Mouse (Mus musculus) adrenal gland, postnatal 36 days (tissue): Measurements from ENCODE around the gene Baz2b. TPM values are rescaled to one million over a fixed set of nuclear protein-coding genes. Genes with fewer than 3 reads are reported as not detected.
A peak's percentile ranks its signal among the peaks of the same experiment; 100 is the strongest.

Source experiments
- DNase-seq, 2 experiments: peaks; one replicate each; pipeline ENCODE4 v3.0.0; 2021; ENCODE audit warnings: mixed read lengths in 1 of 2
- long read RNA-seq, 2 experiments: library from polyadenylated mRNA; stranded (forward); transcript quantifications; one replicate each; pipeline ENCODE4 v2.0.0; 2021; ENCODE audit warnings: borderline sequencing depth in 2 of 2
- total RNA-seq, 2 experiments: library from RNA; stranded (reverse); gene quantifications; 2 replicates each; pipeline ENCODE4 v1.2.3; 2021

The Baz2b gene
- 10 to 100 TPM; 68.9 to 75.9 TPM for total RNA-seq
- long read RNA-seq, experiment 1, transcript Baz2b-205 (2 exons, 406 nt): major isoform, 7 of 26 reads
- long read RNA-seq, experiment 1, partial matches to known transcripts: 1 of 26 reads
- long read RNA-seq, experiment 1, other reads (novel, unspliced or antisense): 15 of 26 reads
- long read RNA-seq, experiment 2, partial matches to known transcripts: 0 of 6 reads
- long read RNA-seq, experiment 2, other reads (novel, unspliced or antisense): 2 of 6 reads

DNA sequence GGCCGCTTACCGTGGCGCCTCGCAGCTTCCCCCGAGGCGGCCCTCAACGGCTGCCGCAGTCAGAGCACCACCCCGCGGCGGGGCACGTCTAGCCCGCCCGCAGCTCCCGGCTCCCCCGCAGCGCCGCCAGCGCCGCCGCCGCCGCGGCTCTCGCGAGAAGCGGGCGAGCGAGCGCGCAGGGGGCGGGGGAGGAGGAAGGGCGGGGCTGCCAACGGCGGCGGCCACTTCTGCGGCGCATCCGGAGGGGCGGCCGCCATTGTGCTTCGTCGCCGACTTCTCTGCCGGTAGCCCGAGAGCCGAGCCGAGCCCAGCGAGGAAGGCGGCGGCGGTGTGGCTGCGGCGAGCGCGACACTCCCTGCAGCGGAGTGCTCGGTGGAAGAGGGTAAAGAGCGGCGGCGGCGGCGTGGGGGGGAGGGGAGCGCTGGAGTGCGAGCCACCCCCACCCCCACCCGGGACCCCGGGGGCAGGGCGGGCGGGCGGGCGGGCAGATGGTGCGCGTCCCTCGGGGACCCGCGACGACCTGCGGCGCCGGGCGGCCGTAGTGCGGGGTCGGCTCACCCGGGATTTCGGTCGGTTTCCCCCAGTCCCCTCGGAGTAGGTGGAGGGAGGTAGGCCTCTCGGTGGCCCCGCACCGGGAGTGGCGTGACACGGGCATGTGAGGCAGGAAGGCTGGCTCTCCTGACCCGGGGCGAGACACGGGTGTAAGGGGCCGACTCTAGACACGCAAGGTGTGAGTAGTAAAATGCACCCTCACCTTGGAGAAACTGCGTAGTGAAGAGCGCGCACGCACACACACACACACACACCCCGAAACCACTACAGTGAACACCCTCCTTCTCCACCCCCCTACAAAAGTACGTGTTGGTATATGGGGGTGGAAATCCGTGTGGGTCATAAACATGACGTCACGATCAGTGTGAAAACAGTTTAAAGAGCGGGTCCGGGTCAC is at the start of gene Baz2b, which contains the start of gene March7:
Gene Baz2b, minus strand, starts transcription at position 137 of the 949 bp plus-strand sequence.
Gene March7, plus strand, starts transcription at position 185 of the 949 bp plus-strand sequence.
- peak; percentile 91 to 95 for DNase-seq

DNA sequence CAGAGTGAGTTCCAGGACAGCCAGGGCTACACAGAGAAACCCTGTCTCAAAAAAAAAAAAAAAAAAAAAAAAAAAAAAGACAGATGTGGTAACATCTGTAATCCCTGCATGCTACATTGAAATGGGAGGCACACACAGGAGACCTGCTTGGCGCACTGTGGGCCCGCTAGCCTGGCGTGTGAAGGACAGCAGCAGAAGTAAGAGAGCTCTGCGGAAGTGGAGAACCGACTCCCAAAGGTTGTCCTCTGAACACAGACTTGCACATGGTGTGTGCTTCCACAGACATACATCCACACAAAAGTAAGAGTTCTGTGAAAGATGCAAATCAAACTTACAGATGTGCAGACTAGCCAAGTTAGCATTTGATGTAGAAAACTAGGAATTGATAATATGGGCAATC is 49.5 kb upstream of the Baz2b start:
- no peak for DNase-seq

DNA sequence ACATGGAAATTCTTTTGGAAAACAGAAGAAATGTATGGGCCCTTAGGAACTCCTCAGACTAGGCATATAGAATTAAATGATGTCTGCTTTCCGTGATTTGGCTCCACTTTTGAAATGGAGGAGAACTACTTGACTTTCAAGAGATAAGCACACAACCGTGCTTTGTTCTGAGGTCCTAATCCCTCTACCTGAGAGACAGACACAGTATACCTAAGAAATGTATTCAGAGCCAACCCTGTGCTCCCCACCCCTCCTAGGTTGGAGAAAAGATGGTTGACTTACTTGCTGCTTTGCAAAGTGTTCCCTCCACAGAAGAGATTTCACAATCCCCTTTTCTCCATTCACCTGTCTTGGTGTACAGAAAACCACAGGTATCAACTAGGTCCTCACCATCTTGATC is 47.1 kb upstream of the Baz2b start:
- no peak for DNase-seq

DNA sequence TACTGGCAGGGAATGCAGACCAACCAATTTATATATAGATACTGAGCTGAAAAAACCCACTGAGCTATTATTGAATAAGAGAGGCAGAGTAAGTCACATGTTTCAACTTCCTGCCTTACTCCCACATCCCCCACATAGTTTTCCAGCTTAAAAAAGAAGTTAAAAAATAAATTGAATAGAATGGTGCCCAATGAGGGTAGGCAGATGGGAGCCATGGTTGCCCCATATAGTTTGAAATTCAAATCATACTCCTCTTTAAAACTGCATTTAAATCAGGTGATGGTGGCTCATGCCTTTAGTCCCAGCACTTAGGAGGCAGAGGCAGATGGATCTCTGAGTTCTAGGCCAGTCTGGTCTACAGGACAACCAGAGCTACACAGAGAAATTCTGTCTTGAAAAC is 43.9 kb upstream of the Baz2b start:
- no peak for DNase-seq

DNA sequence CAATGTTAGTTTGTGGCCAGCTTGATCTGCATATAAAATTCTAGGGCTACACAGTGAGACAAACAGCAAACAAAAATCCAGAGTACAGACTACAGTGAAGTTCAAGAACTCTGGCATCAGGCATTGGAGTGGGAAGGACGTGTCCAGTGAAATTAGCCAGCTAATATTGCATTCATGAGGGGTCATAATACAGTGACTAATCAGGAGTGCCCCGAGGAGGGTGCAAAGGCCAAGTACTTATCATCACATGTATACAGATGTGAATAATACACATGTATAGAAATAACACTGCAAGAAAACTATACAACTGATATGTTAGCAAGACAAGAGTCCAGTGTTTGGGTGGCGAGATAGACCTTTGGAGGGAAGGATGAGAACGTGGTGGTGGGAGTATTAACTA is 43.1 kb upstream of the Baz2b start:
- no peak for DNase-seq

DNA sequence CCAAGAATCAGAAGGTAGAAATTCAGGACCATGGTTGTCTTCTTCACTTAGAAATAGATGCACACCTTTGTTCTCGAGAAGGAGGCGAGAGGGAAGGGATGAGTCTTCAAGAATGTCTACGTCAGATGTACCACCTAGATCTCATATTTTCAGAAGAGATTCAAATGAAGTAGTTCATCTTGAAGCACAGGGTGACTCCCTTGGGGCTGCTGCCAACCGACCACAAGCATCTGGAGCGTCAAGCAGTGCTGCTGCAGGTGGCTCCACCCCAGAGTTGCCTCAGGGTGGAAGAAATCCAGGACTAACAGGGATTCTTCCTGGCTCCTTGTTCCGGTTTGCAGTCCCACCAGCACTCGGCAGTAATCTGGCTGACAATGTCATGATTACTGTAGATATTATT is 24.9 kb upstream of the Baz2b start:
- DNase-seq: no peak

DNA sequence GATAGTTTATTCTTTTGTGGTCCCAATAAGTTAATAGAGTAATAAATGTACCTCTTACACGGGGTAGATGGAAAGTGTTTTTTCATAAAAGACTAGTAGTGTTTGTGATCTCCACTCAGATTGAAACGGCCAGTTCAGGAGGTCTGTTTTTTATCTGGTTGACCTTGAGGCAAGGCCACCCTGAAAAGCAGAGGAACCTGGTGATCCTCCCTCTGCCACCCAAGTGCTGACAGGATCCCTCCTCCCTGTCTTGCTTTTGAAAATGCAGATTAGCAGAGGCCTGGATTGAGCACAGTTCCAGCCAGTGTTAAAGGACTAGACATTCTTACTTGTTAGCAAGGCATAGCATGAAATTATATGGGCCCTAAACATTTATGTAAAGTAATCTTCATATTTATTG is 23.5 kb upstream of the Baz2b start:
- DNase-seq: peak; percentile 38 to 61

DNA sequence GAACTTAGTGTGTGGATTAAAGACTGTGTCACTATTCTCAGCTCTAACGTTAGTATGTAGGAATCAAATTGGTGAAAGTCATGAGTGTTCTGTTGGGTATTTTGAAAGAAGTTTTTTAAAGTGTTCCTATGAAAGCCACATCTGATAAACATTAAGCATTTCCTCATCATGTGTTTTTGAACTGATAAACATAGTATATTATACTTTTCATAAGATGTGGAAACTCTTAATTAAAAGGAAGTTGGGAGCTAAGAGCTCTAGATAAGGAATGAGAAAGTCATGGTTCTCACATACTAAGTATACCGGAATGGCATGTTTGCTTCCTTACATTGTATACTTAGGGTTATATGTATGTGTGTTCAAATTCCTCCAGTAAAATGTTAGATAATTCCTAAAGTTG is 20.7 kb upstream of the Baz2b start:
- DNase-seq: no peak

DNA sequence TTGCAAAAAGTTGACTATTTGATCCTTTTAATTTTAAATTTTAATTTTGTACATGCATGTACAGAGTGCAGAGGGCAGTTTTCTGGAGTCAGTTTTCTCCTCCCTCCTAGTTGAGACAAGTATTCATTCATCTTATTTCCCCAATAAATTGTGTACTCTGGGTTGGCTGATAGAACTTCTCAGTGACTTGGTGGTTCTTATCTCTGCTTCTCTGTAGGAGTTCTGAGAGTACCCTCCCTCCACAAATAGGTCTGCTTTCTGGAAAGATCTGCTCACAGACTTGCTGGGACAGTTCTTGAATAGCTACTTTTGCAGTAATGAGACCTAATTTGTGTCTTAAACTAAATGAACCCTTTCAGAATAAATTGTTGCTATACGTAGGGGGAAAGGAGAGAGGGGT is 18.8 kb upstream of the Baz2b start:
- DNase-seq: no peak

DNA sequence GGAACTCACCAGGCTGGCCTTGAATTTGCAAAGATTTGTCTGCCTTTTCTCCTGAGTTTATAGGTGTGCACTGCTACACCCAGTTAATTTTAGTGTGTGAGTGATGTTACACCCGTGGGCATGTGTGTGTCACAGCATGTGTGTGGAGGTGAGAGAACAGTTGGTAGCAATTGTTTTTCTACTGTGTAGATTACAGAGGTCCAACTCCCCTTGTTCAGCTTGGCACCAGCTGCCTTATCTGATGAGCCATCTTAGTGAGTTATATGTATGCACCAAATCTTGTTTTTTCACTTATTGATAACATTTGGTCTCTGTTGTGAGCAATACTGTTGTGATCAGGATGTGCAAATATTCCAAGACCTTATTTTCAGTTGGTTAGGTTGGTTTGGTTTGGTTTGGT is 13.8 kb upstream of the Baz2b start:
- DNase-seq: no peak

DNA sequence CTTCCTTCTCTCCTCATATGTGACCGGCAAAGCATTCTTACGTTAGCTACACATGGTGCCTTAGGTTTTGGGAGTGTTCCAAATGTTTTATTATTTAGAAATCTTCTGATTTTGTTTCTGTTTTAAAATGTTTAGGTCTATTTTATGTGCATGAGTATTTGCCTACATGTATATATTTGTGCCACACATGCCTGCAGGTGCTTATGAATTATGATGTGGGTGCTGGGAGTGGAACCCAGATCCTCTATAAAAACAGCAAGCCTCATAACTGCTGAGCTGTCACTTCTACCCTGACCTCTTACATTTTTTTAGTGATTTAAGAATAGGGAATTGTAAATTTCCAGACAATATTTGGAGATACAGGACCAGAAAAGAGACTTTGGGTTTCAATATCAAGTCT is 12.3 kb upstream of the Baz2b start:
- no peak for DNase-seq

DNA sequence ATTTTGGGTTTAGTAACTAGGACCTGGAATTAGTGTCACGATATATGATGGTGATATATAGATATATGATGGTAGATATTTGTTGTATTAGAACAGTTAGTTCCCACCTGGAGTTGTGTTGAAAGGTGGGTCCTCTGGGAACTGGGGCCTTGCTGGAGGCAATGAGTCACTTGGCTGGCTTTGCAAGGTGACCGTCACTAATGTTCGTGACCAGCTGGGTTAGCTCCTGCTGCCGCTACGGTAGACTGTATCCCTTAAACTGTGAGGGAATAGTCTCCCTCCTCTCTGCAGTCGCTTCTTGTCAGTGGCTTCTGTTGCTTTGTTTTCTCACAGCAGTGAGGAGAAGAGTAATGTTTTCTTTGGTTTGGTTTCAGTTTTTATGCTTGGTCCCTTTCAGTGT is 11.6 kb upstream of the Baz2b start:
- peak; percentile 54 to 62 for DNase-seq

DNA sequence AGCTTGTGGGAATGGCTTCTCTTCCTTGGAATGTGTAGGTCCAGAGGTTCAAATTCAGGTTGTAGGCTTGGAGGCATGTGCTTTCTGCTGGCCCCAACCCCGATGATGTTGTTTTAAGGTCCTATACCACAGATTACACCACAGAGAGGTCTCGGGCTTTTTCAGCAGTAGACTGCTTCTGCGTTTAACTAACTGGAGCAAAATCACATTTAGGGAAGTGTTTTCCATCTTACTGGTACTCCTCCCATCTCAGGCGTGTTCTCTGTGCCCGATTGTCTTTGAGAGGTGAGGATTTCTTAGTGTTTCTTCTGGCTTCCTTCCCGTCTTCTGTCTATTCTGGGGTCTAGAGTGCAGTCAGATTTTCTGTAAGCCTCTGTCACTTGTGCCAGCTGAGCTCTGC is 8.0 kb upstream of the Baz2b start:
- no peak for DNase-seq

DNA sequence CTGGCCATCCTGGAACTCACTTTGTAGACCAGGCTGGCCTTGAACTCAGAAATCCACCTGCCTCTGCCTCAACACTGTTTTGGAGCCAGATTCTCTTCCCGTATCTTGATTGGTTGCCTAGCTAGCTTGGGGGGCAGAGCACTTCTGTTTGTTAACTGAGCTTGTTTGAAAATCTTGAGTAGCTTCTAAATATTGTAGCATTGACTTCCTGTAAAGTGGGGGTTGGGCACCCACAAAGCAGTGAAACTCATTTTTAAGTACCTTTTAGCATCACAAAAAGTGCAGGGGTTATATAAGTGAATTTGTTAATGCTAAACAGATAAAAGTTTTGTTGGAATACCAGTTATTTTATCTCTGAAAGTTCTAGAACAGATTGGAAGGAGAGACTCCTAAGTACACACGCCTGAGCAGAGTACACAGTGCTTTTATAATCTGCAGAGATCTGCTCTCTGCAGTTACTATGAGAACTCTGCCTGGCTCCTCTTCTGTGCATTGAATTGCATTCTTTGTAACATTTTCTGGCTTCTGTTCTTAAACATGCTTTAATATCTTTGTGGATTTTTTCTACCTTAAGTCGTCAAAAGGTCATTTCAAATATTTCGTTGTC is 7.0 kb upstream of the Baz2b start:
- DNase-seq: no peak

DNA sequence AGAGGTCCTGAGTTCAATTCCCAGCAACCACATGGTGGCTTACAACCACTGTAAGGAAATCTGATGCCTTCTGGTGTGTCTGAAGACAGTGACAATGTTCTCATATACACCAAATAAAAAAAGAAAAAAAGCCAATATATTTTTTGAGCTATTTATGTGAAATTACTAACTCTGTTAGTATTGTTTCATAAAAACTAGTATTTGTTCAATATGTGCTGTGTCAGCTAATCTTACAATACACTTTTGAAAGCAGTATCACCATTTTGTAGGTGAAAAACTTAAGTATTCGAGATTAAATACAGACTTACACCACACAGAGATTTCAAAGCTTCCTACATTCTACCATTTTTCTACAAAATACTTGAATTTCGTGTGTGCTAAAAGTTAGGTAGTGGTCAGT is 5.0 kb upstream of the Baz2b start:
- DNase-seq: no peak

DNA sequence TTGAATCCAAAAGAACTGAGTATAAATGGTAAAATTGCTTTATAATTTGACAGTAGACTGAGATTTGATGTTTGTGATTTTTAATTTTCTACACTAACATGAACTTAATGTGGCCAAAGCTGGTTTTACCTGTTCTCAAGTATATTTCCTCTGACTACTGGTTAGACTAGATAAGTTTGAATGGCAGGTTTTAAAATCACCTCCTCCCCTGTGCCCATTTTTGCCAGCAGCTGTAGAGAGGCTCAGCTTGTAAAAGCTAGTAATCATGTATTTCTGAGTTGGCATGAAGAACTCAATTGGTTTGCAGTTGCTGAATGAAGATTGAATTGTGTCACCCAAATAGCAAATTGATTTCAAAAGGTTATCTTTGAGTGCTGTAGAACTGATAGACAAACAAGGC is 2.8 kb upstream of the Baz2b start:
- DNase-seq: no peak

DNA sequence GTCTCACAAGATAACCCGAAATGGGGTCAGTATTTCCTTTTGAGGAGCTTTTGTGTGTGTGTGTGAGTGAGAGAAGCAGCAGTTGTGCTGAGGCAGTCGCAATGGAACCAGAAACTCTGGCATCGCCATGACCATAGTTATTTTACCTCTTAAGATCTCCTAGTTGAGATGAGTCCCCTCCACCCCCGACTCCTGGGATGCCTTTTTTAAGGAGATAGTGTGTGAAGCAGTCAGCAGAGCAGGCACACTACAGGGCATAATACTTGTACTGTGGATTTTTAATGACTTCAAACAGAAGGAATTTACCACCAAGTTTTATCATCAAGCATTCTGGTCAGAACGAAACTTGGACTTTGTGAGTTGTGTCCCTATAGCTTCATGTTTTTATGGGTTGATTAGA is 1.2 kb upstream of the Baz2b start:
- no peak for DNase-seq

DNA sequence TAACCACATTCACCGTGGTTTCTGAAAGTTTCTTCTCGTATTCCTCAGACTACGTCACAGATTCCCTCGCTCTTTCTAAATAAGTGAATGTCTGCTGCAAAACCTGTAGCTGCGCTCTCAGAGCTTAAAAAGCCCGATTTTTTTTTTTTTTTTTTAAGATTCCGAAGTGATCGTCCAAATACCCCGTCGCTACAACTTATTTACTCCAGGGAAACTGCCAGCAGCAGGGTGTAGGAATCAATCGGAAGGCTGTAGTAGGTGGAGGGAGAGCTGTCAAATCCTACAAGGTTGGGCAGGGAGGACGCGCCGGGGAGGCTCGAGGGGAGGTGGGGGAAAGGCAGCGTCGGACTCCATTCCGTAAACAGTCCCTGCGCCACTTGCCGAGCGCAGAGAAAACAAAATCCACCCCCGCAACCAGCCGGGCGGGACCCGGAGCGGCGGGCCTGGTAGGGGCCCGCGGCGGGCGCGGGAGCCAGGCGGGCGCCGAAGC is 472 bp downstream of the Baz2b start:
- peak; percentile 62 to 67 for DNase-seq

DNA sequence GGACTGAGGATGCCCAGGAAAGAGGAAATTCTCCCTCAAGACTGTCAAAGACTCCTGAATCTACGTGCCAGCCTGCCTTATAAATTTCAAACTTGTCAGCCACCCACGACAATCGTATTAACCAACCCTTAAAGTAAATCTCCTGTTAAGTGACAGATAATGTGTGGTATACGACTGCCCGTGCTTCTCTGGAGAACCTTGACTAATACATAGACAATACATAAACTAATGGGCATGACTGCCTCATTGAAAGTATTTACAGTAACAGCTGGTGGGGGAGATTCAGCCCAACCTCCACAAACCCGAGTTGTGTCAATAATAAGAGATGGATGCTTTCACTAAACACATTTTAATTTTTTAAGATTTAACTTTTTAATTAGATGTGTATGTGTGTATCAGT is 3.8 kb downstream of the Baz2b start:
- DNase-seq: no peak

DNA sequence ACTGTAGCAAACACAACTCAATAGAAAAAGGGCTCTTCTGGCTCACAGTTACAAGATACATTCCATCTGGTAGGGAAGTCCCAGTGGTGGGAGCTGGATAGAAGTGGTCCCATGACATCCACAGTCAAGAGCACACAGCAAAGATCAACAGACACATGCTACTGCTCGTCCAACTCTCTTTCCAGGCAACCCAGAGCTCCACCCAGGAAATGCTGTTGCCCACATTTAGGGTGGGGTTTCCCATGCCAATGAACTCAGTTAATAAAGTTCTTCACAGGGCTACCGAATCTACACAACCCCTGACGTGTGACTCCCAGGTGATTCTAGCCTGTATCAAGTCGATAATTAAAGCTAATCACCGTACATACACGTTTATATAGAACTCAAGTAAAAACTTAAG is 5.5 kb downstream of the Baz2b start:
- DNase-seq: no peak

DNA sequence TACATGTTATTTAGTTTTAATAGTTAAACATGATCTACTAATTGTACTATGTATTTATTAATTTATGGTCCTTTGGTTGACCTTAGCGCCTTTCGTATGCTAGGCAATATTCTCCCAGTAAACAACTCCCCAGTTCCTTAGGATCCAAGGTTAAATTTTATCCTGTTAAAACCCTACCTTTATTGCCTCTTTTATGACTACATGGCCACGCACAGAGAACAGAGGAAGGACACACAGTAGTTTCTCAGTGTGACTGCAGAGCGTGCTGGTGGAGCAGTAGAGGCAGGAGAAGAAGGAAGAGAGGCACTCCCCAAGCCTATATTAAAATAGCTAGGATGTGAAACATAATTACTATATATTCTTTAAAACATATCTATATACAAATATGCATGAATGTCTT is 5.9 kb downstream of the Baz2b start:
- no peak for DNase-seq

DNA sequence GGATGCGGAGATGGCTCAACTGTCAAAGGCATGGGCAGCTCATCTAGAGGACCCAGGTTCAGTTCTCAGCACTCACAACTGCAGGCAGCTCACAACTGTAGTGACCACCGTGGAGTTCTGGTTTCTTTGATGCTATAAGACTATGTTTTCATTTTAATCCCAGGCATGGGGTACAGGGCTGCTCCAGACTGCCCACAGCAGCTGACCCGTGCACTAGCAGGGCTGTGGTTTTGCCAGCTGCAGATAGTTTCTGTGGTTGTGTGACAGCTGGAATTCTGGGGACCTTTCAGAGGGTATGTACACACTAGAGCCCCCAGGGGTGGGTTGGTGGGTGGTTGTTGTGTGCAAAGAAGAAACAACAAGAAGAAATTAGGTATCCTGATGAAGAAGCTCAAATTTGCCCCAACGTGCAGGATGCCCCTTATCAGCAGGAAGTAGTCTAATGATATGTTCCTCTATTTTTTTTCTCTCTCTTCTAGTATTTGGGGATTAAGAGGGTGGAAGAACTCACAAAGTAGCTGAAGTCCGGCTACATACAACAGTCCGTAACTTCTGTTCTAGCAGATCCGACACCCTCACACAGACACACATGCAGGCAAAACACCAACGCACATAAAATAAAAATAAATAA is 6.6 kb downstream of the Baz2b start:
- no peak for DNase-seq

DNA sequence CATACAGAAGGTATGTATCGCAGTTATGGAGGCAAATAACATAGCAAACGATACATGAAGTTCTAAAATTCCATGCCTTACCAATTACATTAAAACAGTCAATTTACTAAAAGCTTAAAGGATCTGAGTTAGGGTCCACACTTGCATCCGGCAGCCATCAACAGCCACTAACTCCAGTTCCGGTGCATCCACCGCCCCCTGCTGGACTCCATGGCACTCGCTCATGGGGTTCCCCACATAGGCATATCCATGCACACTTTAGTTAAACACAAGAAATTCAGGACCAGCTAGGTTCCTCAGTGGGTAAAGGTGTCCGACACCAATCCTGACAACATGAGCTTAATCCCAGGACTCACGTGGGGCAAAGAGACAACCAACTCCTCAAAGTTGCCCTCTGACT is 9.0 kb downstream of the Baz2b start:
- DNase-seq: peak; percentile 70 to 79
